Mouse (Mus musculus): Measurements from ENCODE around the gene Dnmt1.
"Not testable (repeated sequence)": the region's sequence is repeated elsewhere in the genome, so short reads cannot be mapped to it uniquely, and the experiment has no call there.

Gene Dnmt1

DNA sequence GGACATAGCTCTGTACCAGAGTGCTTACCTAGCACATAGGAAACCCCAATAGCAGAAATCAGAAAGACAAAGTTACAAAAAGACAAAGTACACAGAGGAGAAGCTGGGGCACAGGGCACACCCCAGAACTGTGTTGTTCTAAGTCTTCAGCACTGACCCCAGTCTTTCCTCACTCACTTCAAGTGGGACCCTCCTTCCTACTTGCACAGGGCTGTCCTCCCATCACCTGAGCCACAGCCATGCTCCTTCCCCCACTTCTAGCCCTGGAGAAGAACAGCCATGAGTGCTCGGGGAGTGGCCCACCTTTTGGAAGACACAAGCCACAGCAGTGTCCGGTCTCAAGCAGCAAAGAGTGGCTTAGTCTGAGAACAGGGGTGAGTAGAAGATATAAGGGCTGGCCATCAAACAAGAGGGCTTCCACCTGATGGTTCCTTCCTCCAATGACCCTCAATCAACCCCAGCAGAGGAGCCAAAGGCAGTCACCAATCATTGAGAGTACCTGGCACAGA is at the start of gene Dnmt1:
Dnmt1 (minus strand) TSS at position 459 of the 509 bp plus-strand sequence.
- DNase-seq = peak; percentile 78

DNA sequence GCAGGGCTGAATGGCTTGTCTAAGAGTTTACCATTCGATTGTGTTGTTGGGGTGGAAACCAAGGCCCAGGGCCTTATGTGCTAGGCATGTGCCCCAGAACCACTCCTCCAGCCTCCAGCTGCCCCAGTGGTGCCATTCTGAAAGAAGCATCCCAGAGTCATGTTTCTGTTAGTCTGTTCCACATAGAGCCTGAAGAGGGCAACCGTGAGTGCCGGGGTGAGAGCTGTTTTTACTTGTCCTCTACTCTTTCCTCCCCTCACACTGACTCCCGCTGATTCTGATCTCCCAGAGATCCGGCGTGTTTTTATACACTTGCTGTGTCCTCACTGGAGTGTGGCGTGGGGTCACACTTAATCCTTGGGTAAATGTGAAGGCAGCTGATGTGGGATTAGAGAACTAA is 48.3 kb upstream of the Dnmt1 start:
- no peak for DNase-seq

DNA sequence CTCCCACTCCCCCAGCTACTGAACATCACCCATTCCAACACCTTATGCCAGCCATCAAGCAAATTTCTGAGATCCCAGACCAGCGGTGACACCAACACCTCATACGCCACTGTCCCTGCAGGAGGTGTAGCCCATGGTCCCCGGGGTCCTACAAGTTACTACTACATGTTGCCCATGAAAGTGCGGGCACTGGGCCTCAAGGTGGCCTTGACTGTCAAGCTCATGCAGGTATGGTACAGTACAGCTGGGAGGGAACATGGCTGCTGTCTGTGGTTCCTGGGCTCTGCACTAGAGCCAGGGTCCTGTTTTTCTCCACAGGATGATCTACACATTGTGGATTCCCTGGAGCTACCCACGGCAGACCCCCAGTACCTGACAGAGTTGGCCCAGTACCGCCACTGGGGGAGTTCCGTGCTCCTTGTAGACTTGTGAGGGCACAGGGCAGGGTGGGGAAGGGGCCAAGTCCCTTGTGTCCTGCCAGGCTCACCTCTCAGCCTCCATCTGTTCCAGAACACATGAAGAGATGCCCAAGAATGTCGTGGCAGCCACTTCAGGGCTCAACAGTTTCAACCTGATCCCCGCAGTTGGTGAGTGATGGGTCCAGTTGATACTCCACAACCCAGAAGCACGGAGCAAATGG is 47.7 kb upstream of the Dnmt1 start:
- DNase-seq = peak; percentile 91

DNA sequence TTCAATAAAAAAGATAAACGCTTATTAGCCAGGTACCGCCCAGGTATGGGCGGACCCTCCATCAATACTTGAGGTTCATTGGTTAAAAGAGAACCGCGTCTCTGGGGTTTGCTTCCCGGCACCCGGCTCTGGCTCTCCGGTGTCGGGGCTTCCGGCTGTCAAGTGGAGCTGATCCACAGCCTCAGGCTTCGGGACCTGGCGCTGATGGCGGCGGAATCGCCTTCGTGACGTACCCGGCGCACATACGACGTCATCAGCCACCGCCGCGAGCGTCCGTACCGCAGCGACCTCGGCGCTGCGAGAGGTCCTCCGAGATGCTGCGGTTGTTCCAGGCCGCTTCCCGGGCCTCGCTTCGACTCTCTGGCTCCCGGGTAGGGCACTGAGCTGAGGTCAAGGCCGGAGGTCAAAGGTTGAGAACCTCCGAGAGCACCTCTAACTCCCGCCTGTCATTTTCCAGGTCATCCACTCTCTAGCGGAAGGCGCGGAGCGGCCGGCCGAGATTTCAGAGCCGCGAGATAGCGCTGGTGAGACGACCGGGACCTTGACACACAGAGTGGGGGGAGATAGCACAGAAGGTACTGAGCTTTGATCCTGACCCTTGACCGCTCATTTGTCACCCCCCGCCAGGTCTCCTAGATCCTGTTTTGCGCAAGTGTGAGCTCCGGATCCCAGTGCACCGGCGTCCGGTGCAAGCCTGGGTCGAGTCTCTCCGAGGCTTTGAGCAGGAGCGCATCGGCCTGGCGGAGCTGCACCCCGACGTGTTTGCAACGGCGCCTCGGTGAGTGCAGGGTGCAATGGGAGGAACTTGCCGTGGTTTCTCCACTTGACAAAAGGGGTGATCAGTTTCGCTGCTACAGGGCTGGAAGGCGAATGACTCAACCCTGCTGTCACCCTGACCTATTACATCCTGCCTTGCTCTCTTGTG is 43.2 kb upstream of the Dnmt1 start, which contains the start of gene Mrpl4:
Mrpl4 (plus strand) TSS at position 112 of the 925 bp plus-strand sequence.
- peak; percentile 98 for DNase-seq

DNA sequence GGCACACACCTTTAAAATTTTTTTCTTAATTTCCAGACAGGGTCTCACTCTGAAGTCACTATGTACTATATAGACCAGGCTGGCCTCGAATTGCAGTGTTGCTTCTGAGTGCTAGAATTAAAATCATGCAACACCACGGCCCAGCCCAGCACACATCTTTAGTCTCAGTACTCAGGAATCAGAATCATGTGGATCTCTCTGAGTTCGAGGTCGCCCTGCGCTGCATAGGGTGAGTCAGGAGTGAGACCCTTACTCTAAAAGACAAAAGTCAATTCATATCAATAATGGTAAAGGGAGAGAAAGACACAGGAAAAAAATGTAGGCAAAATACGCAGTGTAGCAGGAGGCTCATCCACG is 42.6 kb upstream of the Dnmt1 start:
- DNase-seq = no peak

DNA sequence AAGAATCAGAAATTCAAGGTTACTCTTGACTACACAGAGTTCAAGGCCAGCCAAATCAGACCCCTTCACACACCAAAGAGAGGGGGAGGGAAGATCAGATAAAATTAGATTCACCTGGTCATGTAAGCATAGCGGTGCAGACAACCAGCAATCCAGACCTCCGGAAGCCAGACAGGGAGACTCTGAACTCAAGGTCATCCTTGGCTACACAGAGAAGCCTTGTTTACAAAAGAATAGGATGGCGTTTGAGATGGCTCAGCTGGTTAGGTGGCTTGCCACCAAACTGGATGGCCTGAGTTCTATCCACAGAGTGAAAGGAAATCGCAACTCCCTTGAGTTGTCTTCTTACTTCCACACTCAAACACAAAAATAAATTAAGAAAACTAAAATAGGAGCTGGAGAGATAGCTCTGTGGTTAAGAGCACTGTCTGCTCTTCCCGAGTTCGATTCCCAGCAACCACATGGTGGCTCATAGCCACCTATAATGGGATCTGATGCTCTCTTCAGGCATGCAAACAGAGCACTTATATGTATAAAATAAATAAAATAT is 42.0 kb upstream of the Dnmt1 start:
- DNase-seq = peak; percentile 87

DNA sequence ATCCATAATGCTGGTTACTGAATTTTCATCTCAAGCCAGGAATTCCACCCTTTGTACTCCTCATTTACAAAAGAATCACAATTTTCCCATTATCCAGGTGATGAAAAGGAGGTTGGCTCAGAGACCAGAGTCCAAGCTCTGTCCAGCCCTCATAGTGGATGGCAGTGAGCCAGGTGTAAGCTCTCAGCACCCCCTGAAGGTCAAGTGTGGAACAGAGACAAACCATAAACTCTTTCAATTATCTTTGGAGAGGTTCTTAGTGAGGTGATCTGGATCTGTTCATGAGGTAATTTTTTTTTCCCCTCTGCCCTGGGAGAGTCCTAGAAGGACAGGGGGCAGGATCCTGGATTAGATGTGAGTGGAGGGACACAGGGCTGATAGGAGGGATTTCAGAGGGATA is 41.1 kb upstream of the Dnmt1 start:
- peak; percentile 80 for DNase-seq

DNA sequence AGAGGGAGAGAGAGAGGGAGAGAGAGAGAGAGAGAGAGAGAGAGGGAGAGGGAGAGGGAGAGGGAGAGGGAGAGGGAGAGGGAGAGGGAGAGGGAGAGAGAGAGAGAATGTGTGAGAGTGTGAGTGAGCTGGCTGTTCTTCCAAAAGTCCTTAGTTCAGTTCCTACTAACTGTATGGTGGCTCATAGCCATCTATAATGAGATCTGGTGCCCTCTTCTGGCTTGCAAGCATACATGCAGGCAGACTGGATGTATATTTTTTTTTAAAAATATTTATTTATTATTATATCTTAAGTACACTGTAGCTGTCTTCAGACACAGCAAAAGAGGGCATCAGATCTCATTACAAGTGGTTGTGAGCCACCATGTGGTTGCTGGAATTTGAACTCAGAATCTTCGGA is 38.6 kb upstream of the Dnmt1 start:
- not testable (repeated sequence) for DNase-seq

DNA sequence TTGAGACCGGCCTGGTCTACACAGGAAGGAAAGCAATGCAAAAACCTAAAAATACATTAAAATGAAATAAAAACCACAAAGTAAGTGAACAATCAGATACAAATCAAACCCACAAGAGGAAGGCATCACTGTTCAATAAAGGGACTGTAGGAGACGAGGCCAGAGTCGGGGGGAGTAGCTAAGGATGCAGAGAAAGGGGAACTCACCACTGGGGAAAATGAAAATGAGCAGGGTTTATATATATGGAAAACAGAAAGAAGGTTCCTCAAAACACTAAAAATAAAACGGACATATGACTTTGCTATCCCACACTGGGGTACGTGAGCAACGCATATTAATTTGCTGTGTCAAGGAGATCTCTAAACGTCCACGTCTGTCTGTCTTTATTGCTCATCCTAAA is 37.4 kb upstream of the Dnmt1 start:
- no peak for DNase-seq

DNA sequence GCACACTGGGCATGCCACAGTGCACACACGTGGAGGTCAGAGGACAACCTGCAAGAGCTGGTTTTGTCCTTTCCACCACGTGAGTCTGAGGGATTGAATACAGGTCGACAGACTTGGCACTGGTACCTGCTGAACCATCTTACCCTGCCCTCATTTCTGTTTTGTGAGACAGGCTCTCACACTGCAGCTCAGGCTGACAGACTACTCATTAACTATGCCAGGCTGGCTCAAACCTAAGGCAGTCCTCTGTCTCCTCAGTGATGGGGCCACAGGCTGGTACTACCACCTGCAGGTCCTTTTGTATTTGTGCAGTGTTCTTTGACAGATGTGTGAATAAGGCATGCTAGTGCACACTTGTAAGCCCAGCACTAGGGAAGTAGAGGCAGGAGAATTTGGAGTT is 35.4 kb upstream of the Dnmt1 start:
- DNase-seq = no peak

DNA sequence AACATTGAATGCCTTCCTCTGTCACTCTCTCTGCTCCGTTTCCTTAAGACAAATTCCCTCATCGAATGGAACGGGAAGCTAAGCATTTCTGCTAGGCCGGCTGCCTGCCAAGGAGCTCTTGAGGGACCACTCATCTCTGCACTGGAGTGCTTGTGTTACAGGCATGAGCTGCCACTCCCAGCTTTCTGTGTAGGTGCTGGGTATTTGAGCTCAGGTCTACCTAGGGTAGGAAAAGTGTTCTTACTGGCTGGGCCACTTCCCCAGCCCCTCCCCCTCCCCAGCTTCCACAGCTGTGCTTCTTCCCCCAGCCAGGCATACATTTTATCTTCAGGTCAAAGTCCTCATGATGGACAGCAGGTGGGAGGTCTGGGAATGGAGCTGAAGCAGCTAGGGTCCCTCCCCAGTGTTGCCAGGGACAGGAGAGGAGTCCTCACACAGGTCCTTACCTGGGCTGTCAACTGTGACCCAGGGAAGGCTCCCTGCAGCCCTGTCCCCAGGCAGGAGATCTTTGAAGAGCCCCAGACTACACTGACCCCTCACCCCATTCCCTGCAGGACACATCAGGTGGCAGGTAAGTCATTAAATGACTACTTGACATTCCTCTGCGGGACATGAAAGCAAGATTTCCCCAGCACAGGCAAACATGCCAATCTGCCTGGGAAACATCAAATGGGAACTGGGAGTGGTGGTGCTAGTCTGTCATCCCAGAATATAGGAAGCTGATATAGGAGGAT is 33.6 kb upstream of the Dnmt1 start:
- DNase-seq = no peak

DNA sequence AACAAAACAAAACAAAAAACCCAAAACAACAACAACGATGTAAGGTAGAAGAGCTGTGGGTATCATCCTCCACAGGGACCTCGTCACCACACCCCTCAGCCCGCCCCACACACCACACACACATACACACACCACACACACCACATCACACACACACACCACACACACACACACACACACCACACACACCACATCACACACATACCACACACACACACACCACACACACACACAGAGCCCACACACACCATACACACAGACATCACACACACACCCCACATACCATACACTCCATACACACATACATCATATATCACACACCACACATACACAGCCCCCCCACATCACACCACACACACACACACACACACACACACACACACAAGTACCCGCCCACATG is 31.9 kb upstream of the Dnmt1 start:
- no peak for DNase-seq

DNA sequence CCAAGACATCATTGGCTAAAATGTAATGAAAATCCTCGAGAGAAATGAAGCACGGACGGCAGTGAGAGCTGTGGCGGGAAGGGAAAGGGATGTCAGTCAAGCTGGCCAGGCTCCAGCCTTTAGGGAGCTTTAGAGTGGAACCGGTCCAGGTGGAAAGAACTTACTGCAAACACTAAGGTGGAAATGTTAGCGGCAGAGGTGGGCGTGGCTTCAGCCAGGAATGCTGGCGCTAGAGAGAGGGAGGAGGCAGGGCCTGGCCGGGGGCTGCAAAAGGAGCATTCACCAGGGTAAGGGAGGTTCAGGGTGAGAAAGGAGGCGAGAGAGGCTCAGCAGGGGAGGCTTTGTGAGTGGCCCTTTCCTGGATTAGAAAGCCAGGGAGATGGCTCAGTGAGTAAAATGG is 31.2 kb upstream of the Dnmt1 start:
- no peak for DNase-seq

DNA sequence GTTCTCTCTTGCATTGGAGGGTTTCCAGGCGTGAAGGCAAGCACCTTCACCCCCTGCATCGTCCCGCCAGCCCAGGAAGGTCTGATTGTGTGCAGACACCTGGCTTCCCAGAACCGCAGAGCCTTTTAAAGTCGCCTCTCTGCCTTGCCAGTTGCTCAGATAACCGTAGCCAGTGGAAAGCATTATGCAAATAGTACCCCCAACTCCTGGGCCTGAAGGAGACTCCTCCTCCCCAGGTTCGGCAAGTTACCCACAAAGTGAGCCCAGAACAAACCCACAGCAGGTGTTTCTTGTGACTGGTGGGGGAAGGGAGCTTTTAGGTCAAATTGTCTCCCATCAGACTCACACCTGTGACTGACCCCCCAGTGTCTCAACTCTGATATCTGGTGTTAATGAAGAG is 28.3 kb upstream of the Dnmt1 start:
- DNase-seq = no peak

DNA sequence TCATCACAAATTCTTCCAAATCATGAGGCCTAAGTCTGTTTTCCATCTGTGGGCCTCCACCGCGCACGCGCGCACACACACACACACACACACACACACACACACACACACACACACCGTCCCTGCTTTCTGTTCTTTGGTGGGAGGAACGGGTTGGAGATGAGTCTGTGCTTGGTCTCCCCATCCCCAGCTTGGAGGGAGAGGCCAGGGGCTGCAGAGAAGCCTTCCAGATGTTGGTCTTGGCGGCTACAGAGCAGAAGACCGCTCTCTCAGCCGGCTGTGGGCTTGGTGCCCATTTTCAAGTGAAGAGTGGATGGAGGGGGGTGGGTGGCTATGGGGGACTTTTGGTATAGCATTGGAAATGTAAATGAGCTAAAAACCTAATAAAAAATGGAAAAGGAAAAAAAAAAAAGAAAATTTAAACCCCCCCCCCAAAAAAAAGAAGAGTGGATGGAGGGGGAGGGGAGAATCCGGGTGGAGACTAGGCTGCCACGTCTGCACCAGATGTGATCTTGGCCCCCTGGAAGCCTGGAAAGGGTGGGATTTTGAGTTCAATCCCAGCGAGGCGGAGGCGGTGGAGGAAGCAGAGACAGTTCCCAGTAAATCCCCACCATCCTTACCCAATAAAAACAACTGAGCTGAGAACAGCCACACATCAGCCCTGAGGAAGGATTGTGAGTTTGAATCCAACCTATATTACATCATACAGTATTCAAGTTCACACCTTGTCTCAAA is 27.4 kb upstream of the Dnmt1 start:
- DNase-seq = peak; percentile 98

DNA sequence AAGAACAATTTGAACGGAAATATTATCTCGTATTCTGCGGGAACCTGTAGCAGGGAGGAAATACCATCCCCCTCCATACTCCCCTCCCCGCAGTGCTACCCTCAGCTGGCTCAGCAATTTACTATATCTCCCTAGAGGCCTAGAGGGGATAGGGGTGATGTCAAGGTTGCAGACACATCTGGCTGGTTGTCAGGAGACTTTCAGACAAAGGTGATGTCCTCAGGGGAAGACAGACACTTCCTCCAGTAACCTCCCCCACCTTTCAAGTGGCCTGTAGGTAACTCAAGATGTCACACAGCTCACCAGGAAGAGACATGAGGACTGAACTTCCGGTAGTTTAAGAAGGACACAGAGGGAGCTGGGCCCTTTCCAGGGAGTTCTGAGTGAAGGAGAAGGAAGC is 23.5 kb upstream of the Dnmt1 start:
- no peak for DNase-seq

DNA sequence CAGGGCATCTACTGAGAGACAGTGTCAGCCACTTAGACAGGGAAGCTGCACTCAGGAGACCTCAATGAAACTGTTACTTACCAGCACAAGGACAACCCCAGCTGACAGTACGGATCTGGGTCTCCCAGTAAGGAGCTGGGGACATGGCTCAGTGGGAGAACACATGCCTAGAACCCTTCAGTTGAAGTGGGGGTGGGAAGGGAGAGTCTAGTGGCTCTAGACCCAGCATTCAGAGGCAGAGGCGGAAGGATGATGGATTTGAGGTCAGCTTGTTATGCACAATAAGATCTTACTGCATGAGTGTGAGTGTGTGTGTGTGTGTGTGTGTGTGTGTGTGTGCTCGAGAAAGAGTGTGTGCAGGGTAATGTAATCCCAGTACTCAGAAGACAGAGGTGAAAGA is 22.5 kb upstream of the Dnmt1 start:
- DNase-seq = no peak

DNA sequence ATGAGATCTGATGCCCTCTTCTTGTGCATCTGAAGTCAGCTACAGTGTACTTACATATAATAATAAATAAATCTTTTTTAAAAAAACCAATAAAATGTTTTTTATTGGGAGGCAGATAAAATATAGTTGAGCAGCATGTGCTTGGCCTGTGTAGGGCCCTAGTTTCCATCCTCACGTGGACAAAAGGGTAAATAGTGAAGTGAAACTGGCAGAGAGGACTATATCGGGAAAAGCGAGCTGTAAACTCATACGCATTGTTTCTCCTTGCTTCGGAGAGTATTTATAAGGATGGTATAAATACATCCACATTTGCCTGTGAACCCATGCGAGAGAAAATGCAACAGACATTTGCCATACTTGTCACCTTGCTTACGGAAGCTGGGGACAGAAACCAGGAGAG is 20.1 kb upstream of the Dnmt1 start:
- DNase-seq = no peak

DNA sequence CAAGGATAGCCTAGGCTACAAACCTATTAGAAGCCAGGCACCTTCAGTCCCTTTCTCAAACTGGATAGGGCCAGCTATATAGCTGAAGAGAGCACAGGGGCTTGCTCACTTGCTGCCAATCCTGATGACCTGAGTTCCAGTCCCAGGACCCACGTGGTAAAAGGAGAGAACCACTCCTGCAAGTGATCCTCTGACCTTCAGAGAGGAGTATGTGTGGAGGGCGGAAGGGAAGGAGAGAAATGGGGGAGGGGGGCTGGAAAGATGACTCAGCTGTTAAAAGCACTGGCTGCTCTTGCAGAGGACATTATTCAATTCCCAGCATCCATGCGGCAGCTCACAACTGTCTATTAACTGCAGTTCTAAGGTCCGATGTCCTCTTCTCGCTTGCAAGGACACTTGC is 19.5 kb upstream of the Dnmt1 start:
- no peak for DNase-seq

DNA sequence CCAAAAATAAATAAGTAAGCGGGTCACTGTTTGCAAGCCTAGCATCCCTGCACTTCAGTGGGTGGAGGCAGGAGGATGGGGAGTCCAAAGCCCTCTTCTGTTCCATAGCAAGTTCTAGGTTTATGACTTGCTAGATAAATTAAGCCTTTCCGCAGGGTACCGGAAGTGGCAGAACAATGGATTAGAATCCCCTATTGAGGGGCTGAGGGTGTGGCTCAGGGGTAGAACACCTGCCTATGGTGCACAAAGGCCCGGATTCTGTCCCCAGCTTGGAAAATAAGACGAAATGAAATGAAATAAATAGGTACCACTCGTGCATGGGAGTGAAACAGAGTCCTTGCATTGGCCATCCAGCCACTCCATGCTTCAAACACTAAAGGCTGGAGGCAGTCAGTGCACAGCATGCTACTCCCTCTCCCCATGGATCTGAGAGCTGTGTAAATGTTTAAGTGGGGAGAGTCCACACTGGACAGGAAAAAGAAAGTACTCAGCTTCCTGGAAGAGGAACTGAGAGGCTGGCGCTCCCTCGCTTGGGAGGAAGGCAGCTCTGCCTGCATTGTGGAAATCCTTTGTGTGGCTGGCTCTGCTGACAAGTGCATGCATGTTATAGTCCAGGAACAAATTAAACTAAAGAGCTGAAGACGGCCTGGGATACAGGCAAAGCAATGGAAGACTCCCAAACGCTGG is 18.9 kb upstream of the Dnmt1 start:
- peak; percentile 92 for DNase-seq

DNA sequence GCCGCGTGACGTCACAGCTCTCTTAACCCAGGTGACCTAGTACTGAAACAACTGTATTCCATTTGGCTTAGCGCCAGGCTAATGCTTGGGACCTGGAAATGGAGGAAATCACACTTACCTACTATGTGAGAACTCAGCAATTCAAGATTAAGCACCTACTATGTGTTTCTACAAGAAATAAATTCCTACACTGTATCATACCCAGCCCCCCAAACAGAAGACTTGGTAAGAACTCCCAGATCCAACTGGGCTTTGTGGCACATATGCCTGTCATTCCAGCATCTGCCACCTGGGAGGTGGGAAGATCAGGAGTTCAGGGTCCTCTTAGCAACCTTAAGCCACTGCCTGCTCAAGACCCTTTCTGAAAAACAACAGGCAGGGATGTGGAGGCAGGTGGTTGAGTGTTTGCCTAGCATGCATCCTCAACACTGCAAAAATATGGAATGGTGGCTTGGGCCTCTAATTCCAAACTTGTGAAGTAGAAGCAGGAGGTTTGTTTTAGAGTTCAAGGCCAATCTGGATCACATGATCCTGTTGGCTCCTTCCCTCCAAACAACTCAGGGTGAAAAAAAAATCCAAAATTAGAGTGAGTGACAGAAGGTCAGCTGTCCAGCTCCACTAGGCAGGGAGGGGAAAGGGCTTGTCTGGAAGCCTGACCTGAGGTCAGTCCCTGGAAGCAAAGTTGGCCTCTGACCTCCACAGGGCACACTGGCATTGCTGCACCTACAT is 17.4 kb upstream of the Dnmt1 start:
- no peak for DNase-seq
